Mouse (Mus musculus): ENCODE measurements at regions not wholly inside any gene's neighbourhood (a gene's known extent, or its start where the extent isn't known, plus 50 kb on each side); places are given as distances from the start of the nearest gene placed in this dataset.
"Not testable (repeated sequence)": the region's sequence is repeated elsewhere in the genome, so short reads cannot be mapped to it uniquely, and the experiment has no call there.

GRCm38 (mm10) chr13:97398041-97398440, 157.1 kb downstream of the Enc1 start:
- TF ChIP-seq POLR2A (IDR thresholded peaks at IDR 0.05; ENCODE audit: borderline replicate concordance, extremely low read depth, insufficient read depth, insufficient read length) = no peak
- no peak overlapping the region for H3K4me3 ChIP-seq (replicated peaks; ENCODE audit: low read length)
- no peak overlapping the region for H3K27ac ChIP-seq (replicated peaks; ENCODE audit: low read depth, low read length)
- H3K36me3 ChIP-seq (ENCODE audit: control insufficient read depth, insufficient read depth, low read length) = no peaks in the 10 kb centered on the region
- ATAC-seq (ENCODE audit: low FRiP score, low read depth) (no peak), DNase-seq (ENCODE audit: low spot score) (no peak)
- no peaks in the 10 kb centered on the region for H3K27me3 ChIP-seq (ENCODE audit: control insufficient read depth, insufficient read depth, low read length)
- H3K9me3 ChIP-seq (ENCODE audit: control insufficient read depth, low read length) = no peaks in the 10 kb centered on the region
- no peaks in the 10 kb centered on the region for H3K4me1 ChIP-seq (ENCODE audit: control insufficient read depth, insufficient read depth, low read length)
- no peak overlapping the region for H3K4me2 ChIP-seq (replicated peaks; ENCODE audit: low read depth, low read length, severe bottlenecking)
- whole genome bisulfite sequencing = 78% methylated on average over 1 of the region's 1 CpGs
- no peak overlapping the region for H3K9ac ChIP-seq (ENCODE audit: low read depth, low read length, severe bottlenecking)

GRCm38 (mm10) chr13:97396899-97397640, 156.2 kb downstream of the Enc1 start:
- DNase-seq (ENCODE audit: low spot score) (no peak), ATAC-seq (ENCODE audit: low FRiP score, low read depth) (no peak)
- TF ChIP-seq POLR2A (IDR thresholded peaks at IDR 0.05; ENCODE audit: borderline replicate concordance, extremely low read depth, insufficient read depth, insufficient read length) = no peak
- Histone ChIP-seq H3K4me1 (ENCODE audit: control insufficient read depth, insufficient read depth, low read length) (no peaks in the 10 kb centered on the region), H3K27me3 (ENCODE audit: control insufficient read depth, insufficient read depth, low read length) (no peaks in the 10 kb centered on the region), H3K4me3 (replicated peaks; ENCODE audit: low read length) (no peak overlapping the region), H3K27ac (replicated peaks; ENCODE audit: low read depth, low read length) (no peak overlapping the region), H3K9ac (ENCODE audit: low read depth, low read length, severe bottlenecking) (no peak overlapping the region), H3K36me3 (ENCODE audit: control insufficient read depth, insufficient read depth, low read length) (no peaks in the 10 kb centered on the region), H3K9me3 (ENCODE audit: control insufficient read depth, low read length) (no peaks in the 10 kb centered on the region), H3K4me2 (replicated peaks; ENCODE audit: low read depth, low read length, severe bottlenecking) (no peak overlapping the region)
- WGBS = 82% methylated on average over 3 of the region's 3 CpGs

GRCm38 (mm10) chr13:97396286-97396685, 155.4 kb downstream of the Enc1 start:
- H3K4me1 ChIP-seq (ENCODE audit: control insufficient read depth, insufficient read depth, low read length); H3K27ac ChIP-seq (replicated peaks; ENCODE audit: low read depth, low read length); ATAC-seq (ENCODE audit: low FRiP score, low read depth); H3K9ac ChIP-seq (ENCODE audit: low read depth, low read length, severe bottlenecking); H3K9me3 ChIP-seq (ENCODE audit: control insufficient read depth, low read length); DNase-seq (ENCODE audit: low spot score); H3K4me3 ChIP-seq (replicated peaks; ENCODE audit: low read length); H3K36me3 ChIP-seq (ENCODE audit: control insufficient read depth, insufficient read depth, low read length); H3K27me3 ChIP-seq (ENCODE audit: control insufficient read depth, insufficient read depth, low read length); H3K4me2 ChIP-seq (replicated peaks; ENCODE audit: low read depth, low read length, severe bottlenecking): not testable (repeated sequence)
- 77% methylated on average over 2 of the region's 2 CpGs for WGBS

- Histone ChIP-seq H3K9ac (ENCODE audit: low read depth, low read length, severe bottlenecking) (no peak overlapping the region), H3K4me2 (replicated peaks; ENCODE audit: low read depth, low read length, severe bottlenecking) (no peak overlapping the region), H3K27ac (replicated peaks; ENCODE audit: low read depth, low read length) (no peak overlapping the region), H3K27me3 (ENCODE audit: control insufficient read depth, insufficient read depth, low read length) (no peaks in the 10 kb centered on the region), H3K9me3 (ENCODE audit: control insufficient read depth, low read length) (no peaks in the 10 kb centered on the region), H3K4me3 (replicated peaks; ENCODE audit: low read length) (no peak overlapping the region), H3K4me1 (ENCODE audit: control insufficient read depth, insufficient read depth, low read length) (peaks cover 5% of the 10 kb centered on the region; the same call in 1 of the 2 replicates), H3K36me3 (ENCODE audit: control insufficient read depth, insufficient read depth, low read length) (no peaks in the 10 kb centered on the region)
- DNase-seq (ENCODE audit: low spot score) (no peak), ATAC-seq (ENCODE audit: low FRiP score, low read depth) (no peak)
- 64% methylated on average over 7 of the region's 7 CpGs for WGBS
- TF ChIP-seq POLR2A (IDR thresholded peaks at IDR 0.05; ENCODE audit: borderline replicate concordance, extremely low read depth, insufficient read depth, insufficient read length) = no peak
Measured at GRCm38 (mm10) chr13:97394756-97395454, 154.0 kb downstream of the Enc1 start.

- ATAC-seq (ENCODE audit: low FRiP score, low read depth) (no peak), DNase-seq (ENCODE audit: low spot score) (no peak)
- Histone ChIP-seq H3K9me3 (ENCODE audit: control insufficient read depth, low read length) (no peaks in the 10 kb centered on the region), H3K27ac (replicated peaks; ENCODE audit: low read depth, low read length) (no peak overlapping the region), H3K4me3 (replicated peaks; ENCODE audit: low read length) (no peak overlapping the region), H3K9ac (ENCODE audit: low read depth, low read length, severe bottlenecking) (no peak overlapping the region), H3K4me1 (ENCODE audit: control insufficient read depth, insufficient read depth, low read length) (peaks cover 6% of the 10 kb centered on the region; the same call in 1 of the 2 replicates), H3K36me3 (ENCODE audit: control insufficient read depth, insufficient read depth, low read length) (no peaks in the 10 kb centered on the region), H3K4me2 (replicated peaks; ENCODE audit: low read depth, low read length, severe bottlenecking) (no peak overlapping the region), H3K27me3 (ENCODE audit: control insufficient read depth, insufficient read depth, low read length) (no peaks in the 10 kb centered on the region)
- no peak for TF ChIP-seq POLR2A (IDR thresholded peaks at IDR 0.05; ENCODE audit: borderline replicate concordance, extremely low read depth, insufficient read depth, insufficient read length)
- WGBS = 57% methylated on average over 4 of the region's 4 CpGs
Measured at GRCm38 (mm10) chr13:97394071-97394470, 153.2 kb downstream of the Enc1 start.
